27 mouse cellular contexts compared by ENCODE assay signal in genomic region chr9:106263381-106263924, GRCm38 (mm10). TPM values are rescaled to one million over a fixed set of nuclear protein-coding genes. Genes with fewer than 3 reads are reported as not detected.
DNase-seq lines count a peak whose midpoint lies in the region; ATAC-seq and TF ChIP-seq lines count a peak whose summit lies in the region.
"Had no signal": no experiment of that assay in that cellular context is flagged by ENCODE, and none has a peak within 500 bp of the region (broad histone marks: within the 10 kb centered on the region; RNA-seq: fewer than 3 reads in every experiment).

No protein-coding gene starts in this region.

- 0 out of 2 replicates have a peak, but pooled peaks have one; percentile 26 for TF ChIP-seq EP300 in lung, postnatal 0 days (IDR thresholded peaks at IDR 0.05)

- 55% methylated on average over 9 of the region's 9 CpGs for WGBS in lung, postnatal 0 days
- 63% methylated on average over 9 of the region's 9 CpGs for WGBS in lung, adult 2 months
- 79% methylated on average over 9 of the region's 9 CpGs for WGBS in kidney, embryonic 14.5 days

- no peak for TF ChIP-seq POLR2A in lung, adult 2 months (IDR thresholded peaks at IDR 0.05; ENCODE audit: borderline replicate concordance, extremely low read depth, low read depth, low read length)

- peak; percentile 76 for DNase-seq in lung, postnatal 0 days (ENCODE audit: low spot score)
- no peak for DNase-seq in lung, adult 2 months
- peak; percentile 70 for DNase-seq in NIH3T3 (ENCODE audit: low read depth)
- DNase-seq in fibroblast of lung, adult 2 months (ENCODE audit: low read depth) = peak; percentile 31
- DNase-seq in lung, postnatal 36 days = peak; percentile 87
- DNase-seq in left cerebral cortex, postnatal 36 days (ENCODE audit: low spot score in 2 of 2) = no peak
- no peak for DNase-seq in T-cell, adult 2 months (ENCODE audit: low spot score)
- DNase-seq: adrenal gland, adult 8-10 months; adrenal gland, postnatal 25 days; cerebellum, adult 11-12 months; cerebellum, adult 8-10 months; cerebellum, postnatal 10 days; cerebellum, postnatal 36 days; embryo, embryonic 11 days; forebrain, postnatal 0 days; gastrocnemius, adult 2 months; gastrocnemius, postnatal 14 days; heart, adult 11 months had no signal

- no peaks in the 10 kb centered on the region for H3K9me3 ChIP-seq in lung, postnatal 0 days (ENCODE audit: low read length)
- H3K9me3 ChIP-seq in kidney, embryonic 14.5 days (ENCODE audit: control insufficient read depth, low read length) = no peaks in the 10 kb centered on the region
- H3K9me3 ChIP-seq: embryonic facial prominence, embryonic 10.5 days; embryonic facial prominence, embryonic 13.5 days; hindbrain, embryonic 12.5 days; hindbrain, embryonic 15.5 days had no signal

- H3K4me1 ChIP-seq in lung, postnatal 0 days (ENCODE audit: insufficient read depth, low read depth, low read length) = peaks cover 10% of the 10 kb centered on the region; the same call in 1 of the 2 replicates
- peaks cover 8% of the 10 kb centered on the region for H3K4me1 ChIP-seq in lung, adult 2 months (ENCODE audit: control insufficient read depth, insufficient read depth, low read length)
- H3K4me1 ChIP-seq in kidney, embryonic 14.5 days (ENCODE audit: control insufficient read depth, insufficient read depth, low read length) = no peaks in the 10 kb centered on the region
- H3K4me1 ChIP-seq: hindbrain, embryonic 15.5 days had no signal

- no peaks in the 10 kb centered on the region for H3K27me3 ChIP-seq in lung, postnatal 0 days (replicated peaks; ENCODE audit: insufficient read depth, low read length)
- H3K27me3 ChIP-seq in kidney, embryonic 14.5 days (ENCODE audit: control insufficient read depth, insufficient read depth, low read length) = no peaks in the 10 kb centered on the region
- H3K27me3 ChIP-seq: embryonic facial prominence, embryonic 13.5 days; hindbrain, embryonic 12.5 days; hindbrain, embryonic 15.5 days; Patski had no signal

- H3K4me2 ChIP-seq in lung, postnatal 0 days (replicated peaks; ENCODE audit: low read depth, low read length) = no peak overlapping the region
- H3K4me2 ChIP-seq in kidney, embryonic 14.5 days (replicated peaks; ENCODE audit: low read depth, low read length) = no peak overlapping the region
- H3K4me2 ChIP-seq: embryonic facial prominence, embryonic 13.5 days; heart, embryonic 11.5 days; hindbrain, embryonic 12.5 days; hindbrain, embryonic 15.5 days had no signal

- intact Hi-C loops in left cerebral cortex, postnatal 36 days (cut with DNase I) = no loop called here

- H3K36me3 ChIP-seq in lung, postnatal 0 days (ENCODE audit: insufficient read depth, low read length) = no peaks in the 10 kb centered on the region
- H3K36me3 ChIP-seq in kidney, embryonic 14.5 days (ENCODE audit: control insufficient read depth, insufficient read depth, low read length) = no peaks in the 10 kb centered on the region
- H3K36me3 ChIP-seq: embryonic facial prominence, embryonic 10.5 days; embryonic facial prominence, embryonic 13.5 days; hindbrain, embryonic 12.5 days; hindbrain, embryonic 15.5 days had no signal

- peak; percentile 69 for ATAC-seq in lung, postnatal 0 days
- ATAC-seq in kidney, embryonic 14.5 days (ENCODE audit: low FRiP score, low TSS enrichment) = no peak
- ATAC-seq: forebrain, embryonic 14.5 days; forebrain, postnatal 0 days; Patski had no signal

- no peak overlapping the region for H3K4me3 ChIP-seq in lung, postnatal 0 days (ENCODE audit: low read depth, low read length)
- H3K4me3 ChIP-seq in lung, adult 2 months (replicated peaks; ENCODE audit: extremely low read depth, low read depth, low read length) = no peak overlapping the region
- H3K4me3 ChIP-seq in kidney, embryonic 14.5 days (ENCODE audit: low read length) = no peak overlapping the region
- H3K4me3 ChIP-seq: embryonic facial prominence, embryonic 10.5 days; embryonic facial prominence, embryonic 13.5 days; gastrocnemius, adult 2 months; hindbrain, embryonic 12.5 days; hindbrain, embryonic 15.5 days had no signal

- peak overlapping the region; percentile 39; the same call in 1 of the 2 replicates for H3K27ac ChIP-seq in lung, postnatal 0 days (ENCODE audit: low read length)
- H3K27ac ChIP-seq in kidney, embryonic 14.5 days (ENCODE audit: low read depth, low read length) = no peak overlapping the region
- H3K27ac ChIP-seq: embryonic facial prominence, embryonic 10.5 days; embryonic facial prominence, embryonic 13.5 days; gastrocnemius, adult 2 months; hindbrain, embryonic 12.5 days; hindbrain, embryonic 15.5 days had no signal

- TF ChIP-seq CTCF in lung, postnatal 0 days (IDR thresholded peaks at IDR 0.05) = no peak
- no peak for TF ChIP-seq CTCF in lung, adult 2 months (IDR thresholded peaks at IDR 0.05; ENCODE audit: insufficient read depth, low read length)

- no peak overlapping the region for H3K9ac ChIP-seq in lung, postnatal 0 days (replicated peaks; ENCODE audit: low read depth)
- no peak overlapping the region for H3K9ac ChIP-seq in kidney, embryonic 14.5 days (ENCODE audit: low read depth, low read length)
- H3K9ac ChIP-seq: embryonic facial prominence, embryonic 13.5 days; forebrain, postnatal 0 days; hindbrain, embryonic 12.5 days; hindbrain, embryonic 15.5 days had no signal

RNA-seq across cellular contexts. Expression of gene Alas1, which starts 15.0 kb away (rescaled TPM):
- polyA plus RNA-seq in lung, postnatal 0 days (2015; fragmentation: Nextera tagmentation; extraction: Ambion mirVana) = 292 and 310 TPM in 2 replicates
- 443 and 458 TPM in 2 replicates for polyA plus RNA-seq in lung, adult 2 months (2012; rRNA removed)
- 100 to 1,000 TPM; 138 TPM for total RNA-seq in left cerebral cortex, postnatal 36 days (2021)
- 71.8 and 95.3 TPM in 2 replicates for polyA plus RNA-seq in kidney, embryonic 14.5 days (2014; fragmentation: Nextera tagmentation; extraction: Ambion mirVana)

RNA-seq across cellular contexts. Expression of gene Poc1a, which starts 17.4 kb away (rescaled TPM):
- 9.7 and 9.9 TPM in 2 replicates for polyA plus RNA-seq in lung, postnatal 0 days (2015; fragmentation: Nextera tagmentation; extraction: Ambion mirVana)
- 5.7 and 7.9 TPM in 2 replicates for polyA plus RNA-seq in lung, adult 2 months (2012; rRNA removed)
- 10 to 100 TPM; 22.0 to 26.4 TPM for total RNA-seq in left cerebral cortex, postnatal 36 days (2021)
- polyA plus RNA-seq in kidney, embryonic 14.5 days (2014; fragmentation: Nextera tagmentation; extraction: Ambion mirVana) = 25.6 and 29.1 TPM in 2 replicates

RNA-seq across cellular contexts. Expression of gene Tlr9, which starts 41.1 kb away (rescaled TPM):
- 0.12 and 0.15 TPM in 2 replicates for polyA plus RNA-seq in lung, postnatal 0 days (2015; fragmentation: Nextera tagmentation; extraction: Ambion mirVana)
- polyA plus RNA-seq in lung, adult 2 months (2012; rRNA removed) = 6.0 and 6.4 TPM in 2 replicates
- total RNA-seq in left cerebral cortex, postnatal 36 days (2021) = 1 to 10 TPM in 1 of 2 experiments, under 1 TPM in 1; 0.89 to 1.3 TPM
- polyA plus RNA-seq in kidney, embryonic 14.5 days (2014; fragmentation: Nextera tagmentation; extraction: Ambion mirVana) = 0.14 TPM in 1 of 2 replicates, not detected in the other
- polyA plus RNA-seq: embryonic facial prominence, embryonic 10.5 days; embryonic facial prominence, embryonic 13.5 days; forebrain, embryonic 11.5 days; forebrain, embryonic 14.5 days; heart, embryonic 11.5 days had no signal

Comparison
In these comparisons a context has a peak if more than half of its experiments do, and no peak if none do; other contexts are left out.
1. DNase-seq: peak in lung, postnatal 0 days (single experiment), NIH3T3 (single experiment), fibroblast of lung, adult 2 months (single experiment) and lung, postnatal 36 days (single experiment); none in lung, adult 2 months (single experiment), left cerebral cortex, postnatal 36 days (0 of 2) and T-cell, adult 2 months (single experiment).